Mouse (Mus musculus): ENCODE results near the gene Sema4a. TPM values are rescaled to one million over a fixed set of nuclear protein-coding genes. Genes with fewer than 3 reads are reported as not detected.
A peak's percentile ranks its signal among the peaks of the same experiment; 100 is the strongest.

Sema4a gene
- polyA plus RNA-seq, 1 experiment from 2014 or later = 9.3 TPM

GRCm38 (mm10) chr3:88494836-88495628, 34.0 kb upstream of the Sema4a start:
- no peak overlapping the region for H3K4me3 ChIP-seq (ENCODE audit: low read depth, low read length)
- H3K4me1 ChIP-seq (replicated peaks; ENCODE audit: control insufficient read depth, insufficient read depth, low read length) = peaks cover 9% of the 10 kb centered on the region
- H3K27ac ChIP-seq (ENCODE audit: low read depth, low read length) = no peak overlapping the region
- H3K27me3 ChIP-seq (ENCODE audit: control insufficient read depth, insufficient read depth, low read length) = no peaks in the 10 kb centered on the region
- no peaks in the 10 kb centered on the region for H3K36me3 ChIP-seq (ENCODE audit: control insufficient read depth, insufficient read depth, low read length)
- no peak overlapping the region for H3K4me2 ChIP-seq (ENCODE audit: low read depth, low read length, severe bottlenecking)
- no peaks in the 10 kb centered on the region for H3K9me3 ChIP-seq (ENCODE audit: control insufficient read depth, low read length)
- DNase-seq (ENCODE audit: low spot score) = no peak
- WGBS = 75% methylated on average over 9 of the region's 9 CpGs
- no peak for ATAC-seq (replicated peaks; ENCODE audit: low FRiP score)
- no peak overlapping the region for H3K9ac ChIP-seq (ENCODE audit: low read length)

- Histone ChIP-seq H3K27me3 (ENCODE audit: control insufficient read depth, insufficient read depth, low read length) (no peaks in the 10 kb centered on the region), H3K36me3 (ENCODE audit: control insufficient read depth, insufficient read depth, low read length) (no peaks in the 10 kb centered on the region), H3K4me2 (ENCODE audit: low read depth, low read length, severe bottlenecking) (no peak overlapping the region), H3K9me3 (ENCODE audit: control insufficient read depth, low read length) (no peaks in the 10 kb centered on the region), H3K4me3 (ENCODE audit: low read depth, low read length) (no peak overlapping the region), H3K27ac (ENCODE audit: low read depth, low read length) (no peak overlapping the region), H3K9ac (ENCODE audit: low read length) (peak overlapping the region; percentile 16; the same call in 1 of the 2 replicates), H3K4me1 (replicated peaks; ENCODE audit: control insufficient read depth, insufficient read depth, low read length) (peaks cover 9% of the 10 kb centered on the region)
- DNase-seq (ENCODE audit: low spot score) = no peak
- 81% methylated on average over 11 of the region's 11 CpGs for WGBS
- no peak for ATAC-seq (replicated peaks; ENCODE audit: low FRiP score)
Measured at GRCm38 (mm10) chr3:88493706-88494582, 33.0 kb upstream of the Sema4a start.

- Histone ChIP-seq H3K4me3 (ENCODE audit: low read depth, low read length) (no peak overlapping the region), H3K27ac (ENCODE audit: low read depth, low read length) (no peak overlapping the region), H3K4me1 (replicated peaks; ENCODE audit: control insufficient read depth, insufficient read depth, low read length) (peaks cover 8% of the 10 kb centered on the region), H3K36me3 (ENCODE audit: control insufficient read depth, insufficient read depth, low read length) (no peaks in the 10 kb centered on the region), H3K9me3 (ENCODE audit: control insufficient read depth, low read length) (no peaks in the 10 kb centered on the region), H3K27me3 (ENCODE audit: control insufficient read depth, insufficient read depth, low read length) (peaks cover 33% of the 10 kb centered on the region), H3K9ac (ENCODE audit: low read length) (no peak overlapping the region), H3K4me2 (ENCODE audit: low read depth, low read length, severe bottlenecking) (no peak overlapping the region)
- 63% methylated on average over 1 of the region's 1 CpGs for WGBS
- no peak for ATAC-seq (replicated peaks; ENCODE audit: low FRiP score)
- no peak for DNase-seq (ENCODE audit: low spot score)
Measured at GRCm38 (mm10) chr3:88487396-88487795, 26.4 kb upstream of the Sema4a start.

GRCm38 (mm10) chr3:88486887-88487286, 25.9 kb upstream of the Sema4a start:
- DNase-seq (ENCODE audit: low spot score) = no peak
- Histone ChIP-seq H3K27ac (ENCODE audit: low read depth, low read length) (no peak overlapping the region), H3K4me2 (ENCODE audit: low read depth, low read length, severe bottlenecking) (no peak overlapping the region), H3K9ac (ENCODE audit: low read length) (no peak overlapping the region), H3K27me3 (ENCODE audit: control insufficient read depth, insufficient read depth, low read length) (peaks cover 37% of the 10 kb centered on the region), H3K4me1 (replicated peaks; ENCODE audit: control insufficient read depth, insufficient read depth, low read length) (peaks cover 7% of the 10 kb centered on the region; the same call in 1 of the 2 replicates), H3K36me3 (ENCODE audit: control insufficient read depth, insufficient read depth, low read length) (no peaks in the 10 kb centered on the region), H3K9me3 (ENCODE audit: control insufficient read depth, low read length) (no peaks in the 10 kb centered on the region), H3K4me3 (ENCODE audit: low read depth, low read length) (no peak overlapping the region)
- WGBS = 72% methylated on average over 4 of the region's 4 CpGs
- no peak for ATAC-seq (replicated peaks; ENCODE audit: low FRiP score)

GRCm38 (mm10) chr3:88486043-88486442, 25.1 kb upstream of the Sema4a start:
- Histone ChIP-seq H3K9me3 (ENCODE audit: control insufficient read depth, low read length) (no peaks in the 10 kb centered on the region), H3K4me2 (ENCODE audit: low read depth, low read length, severe bottlenecking) (no peak overlapping the region), H3K4me3 (ENCODE audit: low read depth, low read length) (no peak overlapping the region), H3K4me1 (replicated peaks; ENCODE audit: control insufficient read depth, insufficient read depth, low read length) (peaks cover 7% of the 10 kb centered on the region; the same call in 1 of the 2 replicates), H3K27me3 (ENCODE audit: control insufficient read depth, insufficient read depth, low read length) (peaks cover 37% of the 10 kb centered on the region), H3K27ac (ENCODE audit: low read depth, low read length) (no peak overlapping the region), H3K9ac (ENCODE audit: low read length) (no peak overlapping the region), H3K36me3 (ENCODE audit: control insufficient read depth, insufficient read depth, low read length) (no peaks in the 10 kb centered on the region)
- DNase-seq (ENCODE audit: low spot score) (no peak), ATAC-seq (replicated peaks; ENCODE audit: low FRiP score) (no peak)
- 72% methylated on average over 5 of the region's 5 CpGs for WGBS

- no peak overlapping the region for H3K27ac ChIP-seq (ENCODE audit: low read depth, low read length)
- H3K4me3 ChIP-seq (ENCODE audit: low read depth, low read length) = peak overlapping the region; percentile 25
- peaks cover 37% of the 10 kb centered on the region for H3K27me3 ChIP-seq (ENCODE audit: control insufficient read depth, insufficient read depth, low read length)
- peak; percentile 74 for DNase-seq (ENCODE audit: low spot score)
- H3K4me1 ChIP-seq (replicated peaks; ENCODE audit: control insufficient read depth, insufficient read depth, low read length) = peaks cover 7% of the 10 kb centered on the region; the same call in 1 of the 2 replicates
- ATAC-seq (replicated peaks; ENCODE audit: low FRiP score) = no peak
- peak overlapping the region; percentile 53 for H3K4me2 ChIP-seq (ENCODE audit: low read depth, low read length, severe bottlenecking)
- 10% methylated on average over 39 of the region's 39 CpGs for WGBS
- H3K36me3 ChIP-seq (ENCODE audit: control insufficient read depth, insufficient read depth, low read length) = no peaks in the 10 kb centered on the region
- peak overlapping the region; percentile 51 for H3K9ac ChIP-seq (ENCODE audit: low read length)
- no peaks in the 10 kb centered on the region for H3K9me3 ChIP-seq (ENCODE audit: control insufficient read depth, low read length)
Measured at GRCm38 (mm10) chr3:88484597-88485316, 23.8 kb upstream of the Sema4a start.

- DNase-seq (ENCODE audit: low spot score) = peak; percentile 90
- Histone ChIP-seq H3K36me3 (ENCODE audit: control insufficient read depth, insufficient read depth, low read length) (no peaks in the 10 kb centered on the region), H3K4me2 (ENCODE audit: low read depth, low read length, severe bottlenecking) (no peak overlapping the region), H3K27me3 (ENCODE audit: control insufficient read depth, insufficient read depth, low read length) (peaks cover 37% of the 10 kb centered on the region), H3K9me3 (ENCODE audit: control insufficient read depth, low read length) (no peaks in the 10 kb centered on the region), H3K9ac (ENCODE audit: low read length) (no peak overlapping the region), H3K4me3 (ENCODE audit: low read depth, low read length) (no peak overlapping the region), H3K4me1 (replicated peaks; ENCODE audit: control insufficient read depth, insufficient read depth, low read length) (peaks cover 7% of the 10 kb centered on the region; the same call in 1 of the 2 replicates), H3K27ac (ENCODE audit: low read depth, low read length) (no peak overlapping the region)
- ATAC-seq (replicated peaks; ENCODE audit: low FRiP score) = peak; percentile 53
- 6% methylated on average over 5 of the region's 5 CpGs for WGBS
Measured at GRCm38 (mm10) chr3:88483621-88484020, 22.6 kb upstream of the Sema4a start.

GRCm38 (mm10) chr3:88483141-88483540, 22.2 kb upstream of the Sema4a start:
- 81% methylated on average over 8 of the region's 8 CpGs for WGBS
- H3K4me3 ChIP-seq (ENCODE audit: low read depth, low read length) = no peak overlapping the region
- DNase-seq (ENCODE audit: low spot score) = no peak
- no peak overlapping the region for H3K4me2 ChIP-seq (ENCODE audit: low read depth, low read length, severe bottlenecking)
- peak; percentile 5; the same call in 1 of the 2 replicates for ATAC-seq (replicated peaks; ENCODE audit: low FRiP score)
- no peak overlapping the region for H3K9ac ChIP-seq (ENCODE audit: low read length)
- H3K27ac ChIP-seq (ENCODE audit: low read depth, low read length) = no peak overlapping the region
- no peaks in the 10 kb centered on the region for H3K9me3 ChIP-seq (ENCODE audit: control insufficient read depth, low read length)
- peaks cover 37% of the 10 kb centered on the region for H3K27me3 ChIP-seq (ENCODE audit: control insufficient read depth, insufficient read depth, low read length)
- no peaks in the 10 kb centered on the region for H3K36me3 ChIP-seq (ENCODE audit: control insufficient read depth, insufficient read depth, low read length)
- H3K4me1 ChIP-seq (replicated peaks; ENCODE audit: control insufficient read depth, insufficient read depth, low read length) = peaks cover 7% of the 10 kb centered on the region; the same call in 1 of the 2 replicates
